Mouse (Mus musculus): ENCODE data around the gene Smagp. TPM values are rescaled to one million over a fixed set of nuclear protein-coding genes. Genes with fewer than 3 reads are reported as not detected.
"Not testable (repeated sequence)": the region's sequence is repeated elsewhere in the genome, so short reads cannot be mapped to it uniquely, and the experiment has no call there.

Gene Smagp
- polyA plus RNA-seq, 1 experiment: 102 TPM

DNA sequence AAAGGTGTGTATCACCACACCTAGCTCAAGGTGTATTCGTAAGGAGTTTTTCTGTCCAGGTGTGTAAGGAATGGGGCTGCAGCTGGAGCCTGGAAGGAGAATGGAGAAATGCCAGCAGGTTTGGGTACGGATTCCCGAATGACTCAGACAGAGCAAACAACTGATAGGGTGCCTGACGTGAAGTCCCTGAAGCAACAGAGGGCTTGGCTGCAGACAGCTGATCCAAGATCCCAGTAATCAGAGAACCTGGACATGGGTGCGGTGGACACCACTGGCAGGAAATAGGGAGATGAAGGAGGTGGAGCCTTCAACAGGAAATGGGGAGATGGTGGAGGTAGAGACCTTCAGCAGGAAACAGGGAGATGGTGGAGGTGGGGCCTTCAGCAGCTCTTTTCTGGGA is 4.4 kb downstream of the Smagp start:
- TF ChIP-seq POLR2A (IDR thresholded peaks at IDR 0.05; ENCODE audit: borderline replicate concordance, extremely low read depth, low read depth, low read length) (no peak), CTCF (IDR thresholded peaks at IDR 0.05; ENCODE audit: insufficient read depth, low read length) (no peak)
- Histone ChIP-seq H3K4me1 (ENCODE audit: control insufficient read depth, insufficient read depth, low read length) (peaks cover 19% of the 10 kb centered on the region), H3K4me3 (replicated peaks; ENCODE audit: extremely low read depth, low read depth, low read length) (no peak overlapping the region)
- DNase-seq: no peak
- WGBS: 43% methylated on average over 5 of the region's 5 CpGs

DNA sequence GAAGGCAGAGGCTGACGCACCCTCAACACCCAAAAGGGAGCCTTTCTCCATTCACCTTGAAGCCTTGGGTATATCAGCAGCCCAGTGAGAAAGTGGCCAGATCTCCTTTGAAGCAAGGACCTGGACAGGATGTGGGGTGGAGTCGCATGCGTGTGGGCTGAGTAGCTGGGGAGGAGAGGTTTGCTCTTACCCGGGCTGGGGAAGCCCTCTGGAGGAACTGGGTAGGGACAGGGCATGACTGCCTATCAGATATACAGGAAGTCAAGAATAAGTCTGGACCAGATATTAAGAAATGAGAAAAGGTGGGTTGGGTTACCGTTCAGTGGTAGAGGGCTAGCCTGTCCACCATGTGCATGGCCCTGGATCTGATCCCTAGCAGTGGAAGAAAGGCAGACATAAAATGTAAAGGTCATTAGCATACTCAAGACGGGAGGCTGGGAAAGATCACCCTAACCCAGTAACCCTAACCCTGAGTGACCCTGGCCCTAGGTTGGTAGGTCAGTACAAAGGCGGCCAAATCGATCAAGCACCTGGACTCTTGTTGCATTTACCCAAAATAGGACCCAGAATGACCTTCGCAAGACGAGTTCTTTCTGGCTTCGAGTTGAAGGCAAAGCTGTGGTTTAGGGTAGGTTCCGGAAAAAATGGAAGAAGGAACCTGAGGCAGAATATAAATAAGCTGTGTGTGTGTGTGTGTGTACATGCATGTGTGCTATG is 5.1 kb downstream of the Smagp start:
- Histone ChIP-seq H3K4me3 (replicated peaks; ENCODE audit: extremely low read depth, low read depth, low read length) (no peak overlapping the region), H3K4me1 (ENCODE audit: control insufficient read depth, insufficient read depth, low read length) (peaks cover 22% of the 10 kb centered on the region)
- TF ChIP-seq CTCF (IDR thresholded peaks at IDR 0.05; ENCODE audit: insufficient read depth, low read length) (no peak), POLR2A (IDR thresholded peaks at IDR 0.05; ENCODE audit: borderline replicate concordance, extremely low read depth, low read depth, low read length) (no peak)
- WGBS: 57% methylated on average over 12 of the region's 12 CpGs
- no peak for DNase-seq

DNA sequence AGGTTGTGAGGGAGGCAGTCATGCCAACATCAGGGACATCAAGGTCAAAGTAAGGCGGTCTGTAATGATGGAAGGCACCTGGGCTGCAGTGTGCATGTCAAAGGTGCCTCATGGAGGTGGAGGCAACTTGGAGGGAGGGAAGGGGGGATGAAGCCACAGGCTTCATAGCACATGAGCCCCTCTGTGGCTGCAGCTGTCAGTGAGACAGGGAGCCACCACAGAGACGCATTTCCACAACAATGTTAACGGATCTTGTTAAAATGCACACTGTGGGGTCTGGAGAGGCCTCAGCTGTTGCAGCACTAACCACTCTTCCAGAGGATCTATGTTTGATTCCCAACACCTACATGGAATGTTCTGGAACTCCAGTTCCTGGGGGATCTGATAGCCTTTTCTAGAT is 6.6 kb downstream of the Smagp start:
- 92% methylated on average over 3 of the region's 3 CpGs for WGBS
- H3K4me3 ChIP-seq (replicated peaks; ENCODE audit: extremely low read depth, low read depth, low read length): no peak overlapping the region
- DNase-seq: no peak
- no peak for TF ChIP-seq CTCF (IDR thresholded peaks at IDR 0.05; ENCODE audit: insufficient read depth, low read length)
- TF ChIP-seq POLR2A (IDR thresholded peaks at IDR 0.05; ENCODE audit: borderline replicate concordance, extremely low read depth, low read depth, low read length): no peak
- peaks cover 22% of the 10 kb centered on the region for H3K4me1 ChIP-seq (ENCODE audit: control insufficient read depth, insufficient read depth, low read length)

DNA sequence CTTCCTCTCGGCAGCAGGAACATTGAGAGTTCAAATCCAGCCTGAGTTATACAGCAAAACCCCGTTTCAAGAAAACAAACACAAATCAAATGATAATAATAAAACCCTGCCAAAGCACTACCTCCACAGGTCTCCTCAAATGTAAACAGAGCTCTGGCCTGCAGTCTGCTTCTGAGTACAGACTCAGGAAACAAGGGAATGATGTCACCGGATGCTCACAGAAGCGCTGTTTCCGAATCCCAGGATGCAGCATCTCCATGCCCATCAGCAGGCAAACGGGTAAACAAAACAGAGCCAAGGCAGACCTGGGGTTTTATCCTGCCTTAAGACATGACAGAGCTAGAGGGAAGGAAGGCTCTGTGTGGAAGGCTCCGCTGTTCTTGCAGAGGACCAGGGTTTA is 7.9 kb downstream of the Smagp start:
- Histone ChIP-seq H3K4me1 (ENCODE audit: control insufficient read depth, insufficient read depth, low read length) (peaks cover 22% of the 10 kb centered on the region), H3K4me3 (replicated peaks; ENCODE audit: extremely low read depth, low read depth, low read length) (no peak overlapping the region)
- WGBS: 38% methylated on average over 7 of the region's 7 CpGs
- TF ChIP-seq POLR2A (IDR thresholded peaks at IDR 0.05; ENCODE audit: borderline replicate concordance, extremely low read depth, low read depth, low read length) (no peak), CTCF (IDR thresholded peaks at IDR 0.05; ENCODE audit: insufficient read depth, low read length) (no peak)
- DNase-seq: no peak

DNA sequence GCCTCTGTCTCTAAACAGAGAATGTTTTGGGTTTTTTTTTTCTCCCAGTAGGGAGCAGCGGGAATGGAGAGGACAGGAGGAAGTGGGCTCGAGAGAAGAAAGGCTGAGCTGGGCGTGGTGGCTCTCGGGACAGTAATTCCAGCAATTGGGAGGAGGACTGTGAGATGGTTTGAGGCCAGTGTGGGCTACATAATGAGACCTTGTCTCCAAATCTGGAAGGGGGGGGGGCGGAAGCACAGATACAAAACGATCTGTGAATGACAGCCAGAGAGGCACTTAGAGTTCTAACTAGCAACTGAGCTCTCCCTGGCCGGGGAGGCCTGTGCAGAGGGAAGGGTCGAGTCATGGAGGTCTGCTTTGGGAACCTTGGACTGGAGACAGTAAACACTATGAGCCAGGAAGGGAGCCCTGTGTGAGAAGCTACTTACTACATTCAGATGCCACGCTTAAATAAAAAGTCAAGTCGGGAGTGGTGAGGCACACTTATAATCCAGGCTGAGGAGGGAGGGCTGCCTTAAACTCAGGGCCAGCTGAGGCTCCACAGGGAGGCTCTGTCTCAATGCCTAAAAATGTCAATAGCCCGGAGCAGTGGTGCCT is 8.9 kb downstream of the Smagp start:
- DNase-seq: no peak
- WGBS: 18% methylated on average over 11 of the region's 11 CpGs
- H3K4me1 ChIP-seq (ENCODE audit: control insufficient read depth, insufficient read depth, low read length): peaks cover 16% of the 10 kb centered on the region
- H3K4me3 ChIP-seq (replicated peaks; ENCODE audit: extremely low read depth, low read depth, low read length): no peak overlapping the region
- no peak for TF ChIP-seq POLR2A (IDR thresholded peaks at IDR 0.05; ENCODE audit: borderline replicate concordance, extremely low read depth, low read depth, low read length)
- TF ChIP-seq CTCF (IDR thresholded peaks at IDR 0.05; ENCODE audit: insufficient read depth, low read length): no peak

DNA sequence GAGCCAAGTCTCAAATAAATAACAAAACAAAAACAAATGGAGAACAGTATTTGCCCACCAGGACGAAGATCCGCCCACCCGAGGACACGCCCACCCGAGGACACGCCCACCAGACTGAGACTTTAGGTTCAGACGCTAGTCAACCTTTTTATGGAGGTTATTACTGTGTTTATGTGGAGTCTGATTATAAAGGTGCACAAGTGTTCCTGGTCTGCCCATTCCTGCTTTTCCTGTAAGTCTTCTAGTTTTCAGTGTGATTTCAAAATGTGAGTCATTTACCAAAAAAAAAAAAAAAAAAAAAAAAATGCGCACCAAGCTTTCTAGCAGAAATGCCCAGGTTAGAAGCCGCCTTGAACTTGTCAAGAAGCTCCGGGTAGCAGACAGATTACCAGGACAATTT is 9.5 kb downstream of the Smagp start:
- 35% methylated on average over 10 of the region's 10 CpGs for WGBS
- TF ChIP-seq POLR2A (IDR thresholded peaks at IDR 0.05; ENCODE audit: borderline replicate concordance, extremely low read depth, low read depth, low read length) (no peak), CTCF (IDR thresholded peaks at IDR 0.05; ENCODE audit: insufficient read depth, low read length) (no peak)

DNA sequence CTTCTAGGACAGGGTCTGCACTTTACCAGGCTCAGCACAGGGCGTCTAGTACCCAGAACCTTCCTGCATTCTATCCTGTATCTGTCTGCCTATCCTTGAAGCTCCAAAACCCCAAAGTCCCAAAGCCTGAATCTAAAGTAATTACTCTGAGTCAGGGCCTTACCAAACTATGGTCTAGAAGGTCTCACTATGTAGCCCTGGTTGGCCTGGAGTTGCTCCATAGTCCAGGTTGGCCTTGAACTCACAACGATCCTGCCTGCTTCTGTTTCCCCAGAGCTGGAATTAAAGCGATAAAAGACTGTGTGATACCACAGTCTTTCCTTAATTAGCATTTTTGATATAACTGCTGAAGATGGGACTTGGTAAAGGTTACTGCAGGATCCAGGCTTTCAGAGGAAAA is 12.3 kb downstream of the Smagp start:
- no peak overlapping the region for H3K4me3 ChIP-seq (replicated peaks; ENCODE audit: extremely low read depth, low read depth, low read length)
- TF ChIP-seq CTCF (IDR thresholded peaks at IDR 0.05; ENCODE audit: insufficient read depth, low read length) (no peak), POLR2A (IDR thresholded peaks at IDR 0.05; ENCODE audit: borderline replicate concordance, extremely low read depth, low read depth, low read length) (no peak)
- DNase-seq: no peak
- peaks cover 17% of the 10 kb centered on the region for H3K4me1 ChIP-seq (ENCODE audit: control insufficient read depth, insufficient read depth, low read length)
- WGBS: 96% methylated on average over 3 of the region's 3 CpGs

More for the DNA sequence above, 9.5 kb downstream of the Smagp start:
- no peak for DNase-seq
- peaks cover 13% of the 10 kb centered on the region; the same call in 1 of the 2 replicates for H3K4me1 ChIP-seq (ENCODE audit: control insufficient read depth, insufficient read depth, low read length)
- no peak overlapping the region for H3K4me3 ChIP-seq (replicated peaks; ENCODE audit: extremely low read depth, low read depth, low read length)

DNA sequence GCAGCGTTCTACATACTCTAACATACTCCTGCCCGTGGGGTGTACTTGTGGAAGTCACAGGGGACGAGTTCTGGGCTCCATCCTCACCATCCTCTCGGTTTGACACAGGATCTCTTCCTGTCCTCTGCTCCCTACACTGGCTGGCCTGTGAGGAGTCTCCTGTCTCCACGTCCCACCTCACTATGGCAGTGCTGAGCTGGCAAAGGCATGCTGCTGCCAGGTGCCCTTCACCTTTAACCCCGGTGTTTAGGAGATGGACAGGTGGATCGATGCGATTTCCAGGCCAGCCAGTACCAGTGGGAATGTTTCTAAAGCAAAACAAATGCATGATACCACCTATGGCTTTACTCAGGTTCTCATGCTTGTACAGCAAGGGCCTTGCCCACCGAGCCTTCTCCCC is 13.0 kb downstream of the Smagp start:
- TF ChIP-seq CTCF (IDR thresholded peaks at IDR 0.05; ENCODE audit: insufficient read depth, low read length) (no peak), POLR2A (IDR thresholded peaks at IDR 0.05; ENCODE audit: borderline replicate concordance, extremely low read depth, low read depth, low read length) (no peak)
- 84% methylated on average over 9 of the region's 9 CpGs for WGBS
- H3K4me1 ChIP-seq (ENCODE audit: control insufficient read depth, insufficient read depth, low read length): peaks cover 20% of the 10 kb centered on the region
- no peak for DNase-seq
- no peak overlapping the region for H3K4me3 ChIP-seq (replicated peaks; ENCODE audit: extremely low read depth, low read depth, low read length)

DNA sequence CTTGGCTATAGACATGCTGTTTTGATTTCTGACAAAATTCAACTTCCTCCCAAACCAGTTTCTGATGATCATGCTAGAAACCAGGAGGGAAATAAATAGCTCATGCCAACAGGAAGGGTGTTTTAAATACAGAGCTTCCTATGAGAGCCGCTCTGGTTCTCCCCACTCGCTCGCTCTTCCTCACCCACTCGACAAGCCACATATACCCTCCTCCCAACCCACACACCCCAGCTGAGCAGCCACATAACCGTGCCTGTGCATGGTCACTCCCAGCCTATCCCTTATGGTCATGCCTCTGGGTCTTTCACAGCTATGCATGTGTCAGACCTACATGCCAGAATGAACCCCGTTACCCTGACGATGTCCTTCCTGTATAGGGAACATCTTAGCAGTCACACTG is 14.6 kb downstream of the Smagp start:
- Histone ChIP-seq H3K4me3 (replicated peaks; ENCODE audit: extremely low read depth, low read depth, low read length) (no peak overlapping the region), H3K4me1 (ENCODE audit: control insufficient read depth, insufficient read depth, low read length) (peaks cover 14% of the 10 kb centered on the region)
- 43% methylated on average over 7 of the region's 7 CpGs for WGBS
- DNase-seq: no peak
- TF ChIP-seq CTCF (IDR thresholded peaks at IDR 0.05; ENCODE audit: insufficient read depth, low read length) (no peak), POLR2A (IDR thresholded peaks at IDR 0.05; ENCODE audit: borderline replicate concordance, extremely low read depth, low read depth, low read length) (no peak)

DNA sequence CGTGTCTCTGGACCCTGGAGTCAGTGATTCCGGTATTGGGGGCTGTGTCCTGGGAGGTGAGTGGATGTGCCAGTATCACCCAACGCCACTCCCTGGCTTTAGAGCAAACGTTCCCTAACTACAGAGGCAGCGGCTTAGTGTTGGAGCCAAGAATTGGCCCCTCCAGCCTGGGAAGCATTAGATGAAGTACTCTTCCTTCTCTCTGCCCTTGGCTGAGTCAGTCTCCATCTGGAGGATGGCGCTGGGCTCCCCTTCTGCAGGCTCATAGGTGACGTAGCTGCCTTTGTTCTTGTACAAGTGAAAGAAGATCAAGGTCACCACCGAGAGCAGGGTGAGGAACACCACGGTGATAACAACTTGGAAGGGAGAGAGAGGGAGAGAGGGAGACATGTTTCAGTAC is 15.1 kb downstream of the Smagp start:
- H3K4me1 ChIP-seq (ENCODE audit: control insufficient read depth, insufficient read depth, low read length): peaks cover 14% of the 10 kb centered on the region
- H3K4me3 ChIP-seq (replicated peaks; ENCODE audit: extremely low read depth, low read depth, low read length); DNase-seq: not testable (repeated sequence)
- WGBS: 43% methylated on average over 9 of the region's 9 CpGs
